Mouse (Mus musculus) neural tube, embryonic 15.5 days (tissue): ENCODE measurements around the gene Smg9. TPM values are rescaled to one million over a fixed set of nuclear protein-coding genes. Genes with fewer than 3 reads are reported as not detected.

ENCODE experiments used
- ATAC-seq: fragments of 200-750 bp; cut with Nextera tagmentation; 2 replicates; pipeline ENCODE4 v1.8.0; 2017; ENCODE audit warnings: mild to moderate bottlenecking, moderate TSS enrichment, moderate library complexity; ENCODE audit not compliant: low FRiP score
- H3K27ac ChIP-seq: fragments of 300-500 bp; sonication (generic); replicated peaks from 2 replicates; pipeline ENCODE4 v1.5.1; 2015; ENCODE audit warnings: mild to moderate bottlenecking, inconsistent platforms
- H3K27me3 ChIP-seq: fragments of 300-500 bp; sonication (generic); replicated peaks from 2 replicates; pipeline ENCODE4 v1.6.1; 2015; ENCODE audit warnings: inconsistent platforms
- H3K36me3 ChIP-seq: fragments of 300-500 bp; sonication (generic); 2 replicates; pipeline ENCODE4 v1.6.1; 2015; ENCODE audit warnings: inconsistent platforms
- H3K4me1 ChIP-seq: fragments of 300-500 bp; sonication (generic); 2 replicates; pipeline ENCODE4 v1.6.1; 2015; ENCODE audit warnings: inconsistent platforms
- H3K4me2 ChIP-seq: fragments of 300-500 bp; sonication (generic); 2 replicates; pipeline ENCODE4 v1.6.1; 2015; ENCODE audit warnings: inconsistent platforms, mild to moderate bottlenecking, moderate library complexity
- H3K4me3 ChIP-seq: fragments of 300-500 bp; sonication (generic); replicated peaks from 2 replicates; pipeline ENCODE4 v1.5.1; 2015; ENCODE audit warnings: mild to moderate bottlenecking, inconsistent platforms
- H3K9ac ChIP-seq: fragments of 300-500 bp; sonication (generic); replicated peaks from 2 replicates; pipeline ENCODE4 v1.6.1; 2015; ENCODE audit warnings: mild to moderate bottlenecking, inconsistent platforms
- H3K9me3 ChIP-seq: fragments of 300-500 bp; sonication (generic); replicated peaks from 2 replicates; pipeline ENCODE4 v1.6.1; 2016; ENCODE audit warnings: inconsistent platforms
- WGBS: fragments of 180-500 bp; shearing (Covaris S2); methylation state at CpG from one replicate; pipeline ENCODE4 v1.1.7; 2015; ENCODE audit warnings: mixed read lengths; 5-methylcytosine and 5-hydroxymethylcytosine counted together
- polyA plus RNA-seq: library from polyadenylated mRNA; unstranded; fragments of >200 nt; fragmentation: Nextera tagmentation; extraction: Ambion mirVana; gene quantifications from 2 replicates; pipeline ENCODE4 v1.2.1, GENCODE M21; 2015

Gene Smg9
- polyA plus RNA-seq, 1 experiment from 2014 or later = 38.3 TPM

GRCm38 (mm10) chr7:24450585-24451017, 51.2 kb downstream of the Smg9 start:
- H3K27me3 ChIP-seq = no peaks in the 10 kb centered on the region
- H3K9me3 ChIP-seq = no peaks in the 10 kb centered on the region
- H3K27ac ChIP-seq = no peak overlapping the region
- H3K4me2 ChIP-seq = no peak overlapping the region
- no peak overlapping the region for H3K9ac ChIP-seq
- H3K4me1 ChIP-seq = no peaks in the 10 kb centered on the region
- H3K36me3 ChIP-seq = no peaks in the 10 kb centered on the region
- H3K4me3 ChIP-seq = no peak overlapping the region
- 69% methylated on average over 9 of the region's 9 CpGs for WGBS
- ATAC-seq = no peak

- ATAC-seq = no peak
- Histone ChIP-seq H3K27me3 (no peaks in the 10 kb centered on the region), H3K36me3 (no peaks in the 10 kb centered on the region), H3K4me1 (no peaks in the 10 kb centered on the region), H3K27ac (no peak within 1 kb of the TSS), H3K9ac (no peak within 1 kb of the TSS), H3K4me3 (no peak within 1 kb of the TSS), H3K4me2 (no peak within 1 kb of the TSS), H3K9me3 (no peaks in the 10 kb centered on the region)
- 87% methylated on average over 9 of the region's 9 CpGs for WGBS
Measured at GRCm38 (mm10) chr7:24451855-24452311, 52.5 kb downstream of the Smg9 start, which contains the start of gene Irgc1. Gene Irgc1 (minus strand): TSS chr7:24452297.

- no peak for ATAC-seq
- no peaks in the 10 kb centered on the region for H3K36me3 ChIP-seq
- no peaks in the 10 kb centered on the region for H3K4me1 ChIP-seq
- H3K4me3 ChIP-seq = no peak overlapping the region
- H3K27me3 ChIP-seq = no peaks in the 10 kb centered on the region
- 75% methylated on average over 2 of the region's 2 CpGs for WGBS
- H3K9me3 ChIP-seq = no peaks in the 10 kb centered on the region
- no peak overlapping the region for H3K9ac ChIP-seq
- no peak overlapping the region for H3K4me2 ChIP-seq
- H3K27ac ChIP-seq = no peak overlapping the region
Measured at GRCm38 (mm10) chr7:24454199-24454598, 54.8 kb downstream of the Smg9 start.

- 84% methylated on average over 5 of the region's 5 CpGs for WGBS
- Histone ChIP-seq H3K36me3 (no peaks in the 10 kb centered on the region), H3K4me2 (no peak overlapping the region), H3K4me3 (no peak overlapping the region), H3K27me3 (no peaks in the 10 kb centered on the region), H3K9me3 (no peaks in the 10 kb centered on the region), H3K27ac (no peak overlapping the region), H3K9ac (no peak overlapping the region), H3K4me1 (no peaks in the 10 kb centered on the region)
- no peak for ATAC-seq
Measured at GRCm38 (mm10) chr7:24455726-24456125, 56.3 kb downstream of the Smg9 start.

GRCm38 (mm10) chr7:24457726-24458370, 58.4 kb downstream of the Smg9 start:
- H3K4me3 ChIP-seq = no peak overlapping the region
- H3K4me1 ChIP-seq = peaks cover 6% of the 10 kb centered on the region
- no peaks in the 10 kb centered on the region for H3K27me3 ChIP-seq
- H3K9me3 ChIP-seq = no peaks in the 10 kb centered on the region
- no peak for ATAC-seq
- no peak overlapping the region for H3K4me2 ChIP-seq
- H3K27ac ChIP-seq = no peak overlapping the region
- WGBS = 56% methylated on average over 10 of the region's 10 CpGs
- H3K9ac ChIP-seq = no peak overlapping the region
- H3K36me3 ChIP-seq = no peaks in the 10 kb centered on the region

- Histone ChIP-seq H3K4me2 (no peak overlapping the region), H3K27ac (no peak overlapping the region), H3K27me3 (no peaks in the 10 kb centered on the region), H3K9ac (no peak overlapping the region), H3K36me3 (no peaks in the 10 kb centered on the region), H3K4me3 (no peak overlapping the region), H3K9me3 (no peaks in the 10 kb centered on the region), H3K4me1 (peaks cover 11% of the 10 kb centered on the region)
- ATAC-seq = no peak
- WGBS = 91% methylated on average over 5 of the region's 5 CpGs
Measured at GRCm38 (mm10) chr7:24459440-24459839, 60.0 kb downstream of the Smg9 start.

- Histone ChIP-seq H3K4me3 (no peak overlapping the region), H3K4me2 (no peak overlapping the region), H3K36me3 (no peaks in the 10 kb centered on the region), H3K27ac (no peak overlapping the region), H3K9me3 (no peaks in the 10 kb centered on the region), H3K4me1 (peaks cover 11% of the 10 kb centered on the region), H3K27me3 (no peaks in the 10 kb centered on the region), H3K9ac (no peak overlapping the region)
- no peak for ATAC-seq
- WGBS = 54% methylated on average over 3 of the region's 3 CpGs
Measured at GRCm38 (mm10) chr7:24459843-24460242, 60.4 kb downstream of the Smg9 start.

- ATAC-seq = no peak
- H3K27me3 ChIP-seq = no peaks in the 10 kb centered on the region
- no peak overlapping the region for H3K4me2 ChIP-seq
- no peak overlapping the region for H3K9ac ChIP-seq
- H3K4me1 ChIP-seq = peaks cover 11% of the 10 kb centered on the region
- no peak overlapping the region for H3K27ac ChIP-seq
- 61% methylated on average over 14 of the region's 14 CpGs for WGBS
- no peak overlapping the region for H3K4me3 ChIP-seq
- no peaks in the 10 kb centered on the region for H3K9me3 ChIP-seq
- H3K36me3 ChIP-seq = no peaks in the 10 kb centered on the region
Measured at GRCm38 (mm10) chr7:24461376-24462051, 62.1 kb downstream of the Smg9 start.

- peaks cover 11% of the 10 kb centered on the region for H3K4me1 ChIP-seq
- no peak within 1 kb of the TSS for H3K9ac ChIP-seq
- no peak within 1 kb of the TSS for H3K27ac ChIP-seq
- H3K9me3 ChIP-seq = no peaks in the 10 kb centered on the region
- H3K36me3 ChIP-seq = no peaks in the 10 kb centered on the region
- H3K4me3 ChIP-seq = peak within 1 kb of the TSS; percentile 14
- H3K27me3 ChIP-seq = no peaks in the 10 kb centered on the region
- ATAC-seq = peak; percentile 38
- peak within 1 kb of the TSS; percentile 45 for H3K4me2 ChIP-seq
- 6% methylated on average over 27 of the region's 27 CpGs for WGBS
Measured at GRCm38 (mm10) chr7:24462388-24463319, 63.2 kb downstream of the Smg9 start, which contains the start of gene Plaur. Gene Plaur (plus strand): TSS chr7:24462484.

- Histone ChIP-seq H3K4me3 (no peak overlapping the region), H3K9me3 (no peaks in the 10 kb centered on the region), H3K9ac (no peak overlapping the region), H3K27ac (no peak overlapping the region), H3K36me3 (no peaks in the 10 kb centered on the region), H3K27me3 (no peaks in the 10 kb centered on the region), H3K4me1 (peaks cover 11% of the 10 kb centered on the region), H3K4me2 (no peak overlapping the region)
- 92% methylated on average over 6 of the region's 6 CpGs for WGBS
- no peak for ATAC-seq
Measured at GRCm38 (mm10) chr7:24466835-24467234, 67.4 kb downstream of the Smg9 start.

- Histone ChIP-seq H3K27ac (no peak overlapping the region), H3K27me3 (no peaks in the 10 kb centered on the region), H3K4me2 (no peak overlapping the region), H3K4me1 (peaks cover 4% of the 10 kb centered on the region), H3K36me3 (no peaks in the 10 kb centered on the region), H3K9ac (no peak overlapping the region), H3K4me3 (no peak overlapping the region), H3K9me3 (no peaks in the 10 kb centered on the region)
- 83% methylated on average over 5 of the region's 5 CpGs for WGBS
- no peak for ATAC-seq
Measured at GRCm38 (mm10) chr7:24467886-24468285, 68.5 kb downstream of the Smg9 start.
